Mouse (Mus musculus) limb, embryonic 14.5 days (tissue): ENCODE data around the gene Marveld2. TPM values are rescaled to one million over a fixed set of nuclear protein-coding genes. Genes with fewer than 3 reads are reported as not detected.

ENCODE experiments used
- ATAC-seq: fragments of 200-750 bp; cut with Nextera tagmentation; 2 replicates; pipeline ENCODE4 v1.8.0; 2017; ENCODE audit warnings: low read depth, moderate number of reproducible peaks, moderate TSS enrichment; ENCODE audit not compliant: low FRiP score
- DNase-seq: peaks from one replicate; pipeline ENCODE4 v3.0.0-alpha.2; 2015; ENCODE audit warnings: low spot score
- H3K27ac ChIP-seq: fragments of 300-500 bp; sonication (generic); replicated peaks from 2 replicates; pipeline ENCODE4 v1.5.1; 2014; ENCODE audit warnings: low read depth, mild to moderate bottlenecking, low read length, moderate library complexity, mixed read lengths
- H3K27me3 ChIP-seq: fragments of 300-500 bp; sonication (generic); 2 replicates; pipeline ENCODE4 v1.6.1; 2014; ENCODE audit warnings: low read length, mixed read lengths; ENCODE audit not compliant: control insufficient read depth, insufficient read depth
- H3K36me3 ChIP-seq: fragments of 300-500 bp; sonication (generic); 2 replicates; pipeline ENCODE4 v1.6.1; 2014; ENCODE audit warnings: mild to moderate bottlenecking, low read length, moderate library complexity, mixed read lengths; ENCODE audit not compliant: control insufficient read depth, insufficient read depth
- H3K4me1 ChIP-seq: fragments of 300-500 bp; sonication (generic); 2 replicates; pipeline ENCODE4 v1.6.1; 2014; ENCODE audit warnings: antibody characterized with exemption, low read length, mixed read lengths; ENCODE audit not compliant: control insufficient read depth, insufficient read depth
- H3K4me2 ChIP-seq: fragments of 300-500 bp; sonication (generic); replicated peaks from 2 replicates; pipeline ENCODE4 v1.6.1; 2014; ENCODE audit warnings: low read depth, mild to moderate bottlenecking, low read length, moderate library complexity; ENCODE audit not compliant: severe bottlenecking
- H3K4me3 ChIP-seq: fragments of 300-500 bp; sonication (generic); replicated peaks from 2 replicates; pipeline ENCODE4 v1.5.1; 2014; ENCODE audit warnings: low read length
- H3K9ac ChIP-seq: fragments of 300-500 bp; sonication (generic); 2 replicates; pipeline ENCODE4 v1.6.1; 2014; ENCODE audit warnings: mild to moderate bottlenecking, low read depth, low read length, moderate library complexity; ENCODE audit not compliant: severe bottlenecking
- H3K9me3 ChIP-seq: fragments of 300-500 bp; sonication (generic); 2 replicates; pipeline ENCODE4 v1.6.1; 2016; ENCODE audit warnings: low read length; ENCODE audit not compliant: control insufficient read depth
- POLR2A ChIP-seq: fragments of 200-500 bp; IDR thresholded peaks from 2 replicates; pipeline ENCODE4 v1.8.0; 2012; ENCODE audit warnings: inconsistent platforms, mild to moderate bottlenecking, moderate library complexity, borderline replicate concordance; ENCODE audit not compliant: insufficient read depth, insufficient read length; ENCODE audit errors: extremely low read depth
- WGBS: fragments of 180-500 bp; shearing (Covaris S2); extraction: QIAGEN DNeasy Blood & Tissue Kit; methylation state at CpG from one replicate; pipeline ENCODE4 v1.1.7; 2014; 5-methylcytosine and 5-hydroxymethylcytosine counted together
- polyA plus RNA-seq, 2 experiments: library from polyadenylated mRNA; depleted of rRNA in 1 of 2; stranded (reverse) in 1 of 2; unstranded in 1 of 2; fragments of >200 nt; fragmentation: Nextera tagmentation in 1 of 2; extraction: Ambion mirVana in 1 of 2; gene quantifications; 2 replicates each; pipeline versions ENCODE4 v1.2.1 to v1.2.3; 2012 to 2014

Marveld2 gene
- polyA plus RNA-seq, 2 experiments: 3.9 to 5.8 TPM

DNA sequence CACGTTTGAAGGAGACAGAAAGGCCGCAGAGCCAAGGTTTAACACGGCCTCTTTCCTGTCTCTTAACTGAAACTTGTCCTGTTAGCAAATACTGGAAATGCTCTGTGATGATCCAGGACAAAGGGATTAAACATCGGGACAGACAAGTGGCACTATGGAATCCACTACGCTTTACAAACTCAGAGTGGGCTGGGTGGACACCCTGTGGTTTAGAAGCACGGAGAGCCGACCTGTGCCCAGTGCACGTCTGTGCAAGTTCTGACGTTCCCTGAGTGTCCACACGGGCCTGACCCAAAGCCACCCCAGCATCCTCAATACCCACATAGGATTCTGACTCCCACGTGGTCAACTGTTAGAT lies 13.1 kb downstream of the Marveld2 start:
- WGBS: 92% methylated on average over 11 of the region's 11 CpGs
- no peak for DNase-seq
- H3K4me1 ChIP-seq: no peaks in the 10 kb centered on the region

DNA sequence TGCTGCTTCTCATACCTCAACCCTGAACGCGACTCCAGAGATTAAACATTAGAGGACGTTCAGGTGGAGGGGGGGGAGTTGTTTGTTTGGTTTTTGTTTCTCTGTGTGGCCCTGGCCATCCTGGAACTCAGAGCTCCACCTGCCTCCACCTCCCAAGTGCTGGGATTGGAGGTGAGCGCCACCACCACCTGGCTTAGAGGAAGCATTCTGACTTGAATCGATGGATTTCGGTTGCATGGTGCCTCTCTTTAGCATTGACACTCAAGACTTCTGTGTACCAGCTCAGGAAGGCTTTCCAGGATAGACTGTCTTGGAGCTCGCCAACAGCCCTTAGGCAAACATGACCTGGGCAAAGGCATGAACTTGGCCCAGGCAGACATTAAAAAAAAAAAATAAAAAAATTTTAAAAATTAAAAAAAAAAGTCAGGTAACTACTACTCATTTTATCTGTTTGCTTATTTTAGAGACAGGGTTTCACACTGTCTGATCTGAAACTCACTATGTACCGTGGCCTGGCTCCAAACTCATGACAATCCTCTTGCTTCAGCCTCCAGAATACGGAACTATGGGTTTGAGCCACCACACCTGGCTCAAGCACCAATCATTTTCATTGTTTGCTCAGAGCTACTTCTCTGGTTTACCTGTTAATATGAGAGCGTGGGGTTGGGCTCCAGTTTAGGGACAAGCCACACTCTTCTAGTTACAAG lies 13.6 kb downstream of the Marveld2 start:
- Histone ChIP-seq H3K4me2 (no peak overlapping the region), H3K9me3 (0 out of 2 replicates have a peak, but pooled peaks cover 5% of the 10 kb centered on the region), H3K9ac (no peak overlapping the region), H3K4me3 (no peak overlapping the region), H3K27ac (no peak overlapping the region), H3K4me1 (no peaks in the 10 kb centered on the region), H3K27me3 (no peaks in the 10 kb centered on the region), H3K36me3 (no peaks in the 10 kb centered on the region)
- 94% methylated on average over 10 of the region's 10 CpGs for WGBS
- no peak for ATAC-seq
- DNase-seq: no peak
- TF ChIP-seq POLR2A: no peak

More for the DNA sequence above, 13.1 kb downstream of the Marveld2 start:
- Histone ChIP-seq H3K27me3 (no peaks in the 10 kb centered on the region), H3K36me3 (no peaks in the 10 kb centered on the region), H3K9me3 (0 out of 2 replicates have a peak, but pooled peaks cover 5% of the 10 kb centered on the region), H3K9ac (no peak overlapping the region), H3K4me2 (no peak overlapping the region), H3K27ac (no peak overlapping the region), H3K4me3 (no peak overlapping the region)
- no peak for ATAC-seq
- TF ChIP-seq POLR2A: no peak

DNA sequence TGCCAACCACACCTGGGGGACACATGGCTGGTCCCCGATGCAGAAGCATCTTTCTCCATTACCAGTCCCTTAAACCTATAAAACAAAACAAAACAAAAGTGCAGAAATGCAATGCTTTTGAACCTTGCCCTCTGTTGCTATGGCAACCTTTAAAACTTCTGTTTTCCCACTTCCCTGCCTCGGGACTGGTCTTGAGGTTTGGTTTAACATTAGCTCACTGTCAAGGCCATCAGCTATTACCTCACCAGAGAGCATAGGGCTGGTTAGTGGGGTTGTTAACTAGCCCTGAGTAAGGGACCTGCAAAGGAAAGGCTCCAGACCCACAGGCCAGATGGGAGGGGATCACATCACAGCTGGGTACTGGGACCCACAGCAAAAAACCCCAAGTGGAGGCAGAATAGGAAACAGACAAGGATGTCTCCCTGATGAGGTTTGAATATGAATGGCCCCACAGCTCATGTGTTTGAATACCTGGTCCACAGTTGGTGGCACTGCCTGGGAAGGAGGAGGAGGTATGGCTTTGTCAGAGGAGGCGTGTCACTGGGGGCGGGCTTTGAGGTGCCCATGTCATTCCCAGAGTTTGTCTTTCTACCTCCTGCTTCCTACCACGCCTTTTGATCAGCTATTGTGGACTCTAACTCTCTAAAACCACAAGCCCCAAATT lies 14.4 kb downstream of the Marveld2 start:
- Histone ChIP-seq H3K4me1 (no peaks in the 10 kb centered on the region), H3K27ac (no peak overlapping the region), H3K4me3 (no peak overlapping the region), H3K27me3 (no peaks in the 10 kb centered on the region), H3K9me3 (no peaks in the 10 kb centered on the region), H3K36me3 (no peaks in the 10 kb centered on the region), H3K4me2 (no peak overlapping the region), H3K9ac (no peak overlapping the region)
- TF ChIP-seq POLR2A: no peak
- DNase-seq (no peak), ATAC-seq (no peak)
- 64% methylated on average over 5 of the region's 5 CpGs for WGBS

- Histone ChIP-seq H3K4me2 (no peak overlapping the region), H3K9ac (no peak overlapping the region), H3K27me3 (no peaks in the 10 kb centered on the region), H3K4me1 (no peaks in the 10 kb centered on the region), H3K36me3 (no peaks in the 10 kb centered on the region), H3K9me3 (no peaks in the 10 kb centered on the region), H3K4me3 (no peak overlapping the region), H3K27ac (no peak overlapping the region)
- TF ChIP-seq POLR2A: no peak
- ATAC-seq (no peak), DNase-seq (no peak)
- WGBS: 67% methylated on average over 8 of the region's 8 CpGs
These were observed 15.7 kb downstream of the Marveld2 start for GRCm38 (mm10) chr13:100601034-100601433.

- 80% methylated on average over 12 of the region's 12 CpGs for WGBS
- Histone ChIP-seq H3K9me3 (no peaks in the 10 kb centered on the region), H3K27ac (no peak overlapping the region), H3K36me3 (no peaks in the 10 kb centered on the region), H3K27me3 (no peaks in the 10 kb centered on the region), H3K4me1 (no peaks in the 10 kb centered on the region), H3K4me2 (no peak overlapping the region), H3K9ac (no peak overlapping the region), H3K4me3 (no peak overlapping the region)
- TF ChIP-seq POLR2A: no peak
- DNase-seq: no peak
- ATAC-seq: no peak
These were observed 16.5 kb downstream of the Marveld2 start for GRCm38 (mm10) chr13:100600317-100600716.
